Mouse (Mus musculus) midbrain, embryonic 14.5 days (tissue): Measurements from ENCODE around the gene Unc5cl. TPM values are rescaled to one million over a fixed set of nuclear protein-coding genes. Genes with fewer than 3 reads are reported as not detected.

ENCODE experiments used
- ATAC-seq: fragments of 200-750 bp; cut with Nextera tagmentation; 2 replicates; pipeline ENCODE4 v1.8.0; 2017; ENCODE audit warnings: moderate number of reproducible peaks, moderate library complexity; ENCODE audit not compliant: low FRiP score, low TSS enrichment
- DNase-seq: peaks from one replicate; pipeline ENCODE4 v3.0.0-alpha.2; 2015
- H3K27ac ChIP-seq: fragments of 300-500 bp; sonication (generic); replicated peaks from 2 replicates; pipeline ENCODE4 v1.5.1; 2014; ENCODE audit warnings: mild to moderate bottlenecking, low read depth, low read length, moderate library complexity
- H3K27me3 ChIP-seq: fragments of 300-500 bp; sonication (generic); 2 replicates; pipeline ENCODE4 v1.6.1; 2014; ENCODE audit warnings: low read length, control low read depth, mixed read lengths; ENCODE audit not compliant: control insufficient read depth, insufficient read depth
- H3K36me3 ChIP-seq: fragments of 300-500 bp; sonication (generic); 2 replicates; pipeline ENCODE4 v1.6.1; 2014; ENCODE audit warnings: low read length, control low read depth; ENCODE audit not compliant: control insufficient read depth, insufficient read depth
- H3K4me1 ChIP-seq: fragments of 300-500 bp; sonication (generic); 2 replicates; pipeline ENCODE4 v1.6.1; 2014; ENCODE audit warnings: mild to moderate bottlenecking, antibody characterized with exemption, low read length, control low read depth; ENCODE audit not compliant: control insufficient read depth, insufficient read depth
- H3K4me2 ChIP-seq: fragments of 300-500 bp; sonication (generic); 2 replicates; pipeline ENCODE4 v1.6.1; 2014; ENCODE audit warnings: mild to moderate bottlenecking, low read length, moderate library complexity
- H3K4me3 ChIP-seq: fragments of 300-500 bp; sonication (generic); replicated peaks from 2 replicates; pipeline ENCODE4 v1.5.1; 2014; ENCODE audit warnings: low read depth, low read length
- H3K9ac ChIP-seq: fragments of 300-500 bp; sonication (generic); replicated peaks from 2 replicates; pipeline ENCODE4 v1.6.1; 2014; ENCODE audit warnings: mild to moderate bottlenecking, low read length, moderate library complexity
- H3K9me3 ChIP-seq: fragments of 300-500 bp; sonication (generic); 2 replicates; pipeline ENCODE4 v1.6.1; 2016; ENCODE audit warnings: low read length, control low read depth, mixed read lengths; ENCODE audit not compliant: control insufficient read depth
- WGBS: fragments of 180-500 bp; shearing (Covaris S2); extraction: QIAGEN DNeasy Blood & Tissue Kit; methylation state at CpG from one replicate; pipeline ENCODE4 v1.1.7; 2014; 5-methylcytosine and 5-hydroxymethylcytosine counted together
- polyA plus RNA-seq: library from polyadenylated mRNA; unstranded; fragments of >200 nt; fragmentation: Nextera tagmentation; extraction: Ambion mirVana; gene quantifications from 2 replicates; pipeline ENCODE4 v1.2.1, GENCODE M21; 2014

Gene Unc5cl
- polyA plus RNA-seq = 0.22 and 0.53 TPM in 2 replicates

- Histone ChIP-seq H3K9me3 (no peaks in the 10 kb centered on the region), H3K4me3 (no peak within 1 kb of the TSS), H3K4me1 (no peaks in the 10 kb centered on the region), H3K9ac (no peak within 1 kb of the TSS), H3K4me2 (no peak within 1 kb of the TSS), H3K27ac (no peak within 1 kb of the TSS), H3K27me3 (no peaks in the 10 kb centered on the region), H3K36me3 (no peaks in the 10 kb centered on the region)
- no peak for ATAC-seq
- 61% methylated on average over 11 of the region's 11 CpGs for WGBS
- DNase-seq = no peak
Measured at GRCm38 (mm10) chr17:48454688-48455087, at the start of gene Unc5cl. Unc5cl (plus strand) TSS chr17:48454901.

- Histone ChIP-seq H3K4me1 (peaks cover 22% of the 10 kb centered on the region), H3K4me2 (peak overlapping the region; percentile 64), H3K9ac (no peak overlapping the region), H3K4me3 (no peak overlapping the region), H3K36me3 (no peaks in the 10 kb centered on the region), H3K27ac (no peak overlapping the region), H3K27me3 (no peaks in the 10 kb centered on the region), H3K9me3 (no peaks in the 10 kb centered on the region)
- DNase-seq (no peak), ATAC-seq (no peak)
- WGBS = 91% methylated on average over 4 of the region's 4 CpGs
Measured at GRCm38 (mm10) chr17:48407154-48407553, 47.5 kb upstream of the Unc5cl start.

- 10% methylated on average over 8 of the region's 8 CpGs for WGBS
- H3K4me3 ChIP-seq = peak overlapping the region; percentile 85
- peaks cover 22% of the 10 kb centered on the region for H3K4me1 ChIP-seq
- no peaks in the 10 kb centered on the region for H3K9me3 ChIP-seq
- 0 out of 2 replicates have a peak, but pooled peaks cover 2% of the 10 kb centered on the region for H3K36me3 ChIP-seq
- peak overlapping the region; percentile 64 for H3K4me2 ChIP-seq
- DNase-seq (no peak), ATAC-seq (no peak)
- H3K27me3 ChIP-seq = no peaks in the 10 kb centered on the region
- peak overlapping the region; percentile 100 for H3K27ac ChIP-seq
- H3K9ac ChIP-seq = peak overlapping the region; percentile 96
Measured at GRCm38 (mm10) chr17:48407910-48408525, 46.7 kb upstream of the Unc5cl start.

- WGBS = under 1% methylated on average over 47 of the region's 47 CpGs
- H3K27me3 ChIP-seq = no peaks in the 10 kb centered on the region
- no peaks in the 10 kb centered on the region for H3K9me3 ChIP-seq
- 0 out of 2 replicates have a peak, but pooled peaks cover 5% of the 10 kb centered on the region for H3K36me3 ChIP-seq
- H3K9ac ChIP-seq = peak overlapping the region; percentile 96
- peak overlapping the region; percentile 64 for H3K4me2 ChIP-seq
- DNase-seq (peak; percentile 83), ATAC-seq (peak; percentile 11)
- H3K4me3 ChIP-seq = peak overlapping the region; percentile 85
- peak overlapping the region; percentile 100 for H3K27ac ChIP-seq
- peaks cover 22% of the 10 kb centered on the region for H3K4me1 ChIP-seq
Measured at GRCm38 (mm10) chr17:48408526-48409291, 46.0 kb upstream of the Unc5cl start.

- Histone ChIP-seq H3K36me3 (peaks cover 10% of the 10 kb centered on the region), H3K9ac (peak within 1 kb of the TSS; percentile 96), H3K4me2 (peak within 1 kb of the TSS; percentile 80), H3K4me1 (peaks cover 22% of the 10 kb centered on the region), H3K4me3 (peak within 1 kb of the TSS; percentile 85), H3K27me3 (no peaks in the 10 kb centered on the region), H3K9me3 (no peaks in the 10 kb centered on the region), H3K27ac (peak within 1 kb of the TSS; percentile 100)
- WGBS = under 1% methylated on average over 84 of the region's 84 CpGs
- peak; percentile 100 for DNase-seq
- peak; percentile 96 for ATAC-seq
Measured at GRCm38 (mm10) chr17:48409380-48410298, 45.1 kb upstream of the Unc5cl start, which contains the start of the genes Nfya and Oard1. Nfya (minus strand) TSS chr17:48409906. Oard1 (plus strand) TSS chr17:48410014.

- 0% methylated on average over 13 of the region's 13 CpGs for WGBS
- no peak for ATAC-seq
- H3K4me2 ChIP-seq = peak overlapping the region; percentile 80
- peak overlapping the region; percentile 64 for H3K9ac ChIP-seq
- peak overlapping the region; percentile 100 for H3K27ac ChIP-seq
- peaks cover 22% of the 10 kb centered on the region for H3K4me1 ChIP-seq
- peak; percentile 57 for DNase-seq
- peak overlapping the region; percentile 60 for H3K4me3 ChIP-seq
- H3K9me3 ChIP-seq = no peaks in the 10 kb centered on the region
- H3K36me3 ChIP-seq = peaks cover 17% of the 10 kb centered on the region
- no peaks in the 10 kb centered on the region for H3K27me3 ChIP-seq
Measured at GRCm38 (mm10) chr17:48410299-48410785, 44.4 kb upstream of the Unc5cl start.

GRCm38 (mm10) chr17:48411241-48411640 lies 43.5 kb upstream of the Unc5cl start:
- H3K27me3 ChIP-seq = no peaks in the 10 kb centered on the region
- peak overlapping the region; percentile 100 for H3K27ac ChIP-seq
- no peaks in the 10 kb centered on the region for H3K9me3 ChIP-seq
- peak overlapping the region; percentile 64; the same call in 1 of the 2 replicates for H3K9ac ChIP-seq
- DNase-seq (no peak), ATAC-seq (no peak)
- peak overlapping the region; percentile 80 for H3K4me2 ChIP-seq
- peaks cover 23% of the 10 kb centered on the region for H3K36me3 ChIP-seq
- WGBS = 54% methylated on average over 8 of the region's 8 CpGs
- peak overlapping the region; percentile 60 for H3K4me3 ChIP-seq
- peaks cover 22% of the 10 kb centered on the region for H3K4me1 ChIP-seq

GRCm38 (mm10) chr17:48416011-48416410 lies 38.7 kb upstream of the Unc5cl start:
- H3K4me2 ChIP-seq = no peak overlapping the region
- H3K9me3 ChIP-seq = no peaks in the 10 kb centered on the region
- H3K27ac ChIP-seq = no peak overlapping the region
- H3K4me1 ChIP-seq = peaks cover 8% of the 10 kb centered on the region
- H3K36me3 ChIP-seq = peaks cover 23% of the 10 kb centered on the region
- H3K4me3 ChIP-seq = no peak overlapping the region
- no peak for DNase-seq
- ATAC-seq = no peak
- no peak overlapping the region for H3K9ac ChIP-seq
- 91% methylated on average over 7 of the region's 7 CpGs for WGBS
- H3K27me3 ChIP-seq = no peaks in the 10 kb centered on the region
